Mouse (Mus musculus) thymus, adult 2 months (tissue): ENCODE data around the gene Kcne3. TPM values are rescaled to one million over a fixed set of nuclear protein-coding genes. Genes with fewer than 3 reads are reported as not detected.
A peak's percentile ranks its signal among the peaks of the same experiment; 100 is the strongest.

Source experiments
- DNase-seq: peaks from one replicate; pipeline ENCODE4 v3.0.0; 2021
- H3K27ac ChIP-seq: fragments of 200-500 bp; 2 replicates; pipeline ENCODE4 v1.5.1; 2012; ENCODE audit warnings: low read length, control low read depth; ENCODE audit not compliant: control insufficient read depth, insufficient read depth
- H3K27me3 ChIP-seq: fragments of 200-500 bp; 2 replicates; pipeline ENCODE4 v1.6.1; 2012; ENCODE audit warnings: mild to moderate bottlenecking, low read length, moderate library complexity, mixed read lengths; ENCODE audit not compliant: control insufficient read depth, insufficient read depth
- H3K36me3 ChIP-seq: fragments of 200-500 bp; 2 replicates; pipeline ENCODE4 v1.6.1; 2012; ENCODE audit warnings: mild to moderate bottlenecking, low read length, moderate library complexity; ENCODE audit not compliant: control insufficient read depth, insufficient read depth
- H3K4me1 ChIP-seq: fragments of 200-500 bp; replicated peaks from 2 replicates; pipeline ENCODE4 v1.6.1; 2012; ENCODE audit warnings: low read length; ENCODE audit not compliant: control insufficient read depth, insufficient read depth
- H3K4me3 ChIP-seq: fragments of 200-500 bp; 2 replicates; pipeline ENCODE4 v1.5.1; 2012; ENCODE audit warnings: mild to moderate bottlenecking, low read length, control low read depth, moderate library complexity; ENCODE audit not compliant: control insufficient read depth, insufficient read depth
- CTCF ChIP-seq: fragments of 200-500 bp; IDR thresholded peaks from 2 replicates; pipeline ENCODE4 v1.5.1; 2012; ENCODE audit warnings: mild to moderate bottlenecking, control low read depth, low read length, moderate library complexity, borderline replicate concordance; ENCODE audit not compliant: control insufficient read depth, poor library complexity, insufficient read depth; ENCODE audit errors: extremely low read depth
- POLR2A ChIP-seq: fragments of 200-500 bp; IDR thresholded peaks from 2 replicates; pipeline ENCODE4 v1.6.1; 2012; ENCODE audit warnings: mild to moderate bottlenecking, low read length, control low read depth, moderate library complexity; ENCODE audit not compliant: control insufficient read depth, poor library complexity, insufficient read depth; ENCODE audit errors: extremely low read depth
- WGBS: fragments of 180-500 bp; shearing (Covaris S2); methylation state at CpG from one replicate; pipeline ENCODE4 v1.1.7; 2018; 5-methylcytosine and 5-hydroxymethylcytosine counted together
- polyA plus RNA-seq: library from polyadenylated mRNA; depleted of rRNA; stranded (reverse); fragments of >200 nt; gene quantifications from 2 replicates; pipeline ENCODE4 v1.2.3, GENCODE M21; 2012

The Kcne3 gene
- polyA plus RNA-seq, 1 experiment: 0.97 TPM

DNA sequence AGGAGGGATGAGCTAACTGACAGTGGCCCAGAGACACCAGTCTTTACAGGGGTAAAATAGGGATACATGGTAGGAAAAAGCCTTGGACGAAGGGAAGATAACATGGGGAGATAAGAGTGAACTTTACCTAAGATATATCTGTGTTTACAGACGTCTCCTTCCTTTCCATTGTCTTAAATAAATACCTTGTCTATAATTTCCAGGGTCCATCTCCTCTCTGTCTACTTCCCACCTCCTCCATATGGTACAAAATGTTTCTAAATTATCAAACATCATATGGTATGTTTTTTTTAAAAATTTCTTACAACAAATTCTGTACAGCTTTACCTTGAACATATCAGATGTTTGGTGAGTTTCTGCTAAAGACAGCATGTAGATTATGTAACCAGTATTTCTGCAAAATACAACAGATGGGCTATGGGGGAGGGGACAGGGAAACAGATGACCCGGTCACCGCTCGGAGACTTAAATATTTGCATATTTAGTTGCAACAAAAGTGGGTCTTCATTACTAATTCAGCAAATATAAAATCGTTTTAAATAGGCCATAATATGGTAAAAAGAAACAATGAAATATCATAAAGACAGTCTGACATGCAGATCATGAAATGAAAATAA, 38.9 kb downstream of the Kcne3 start:
- DNase-seq: no peak
- no peak for TF ChIP-seq POLR2A
- TF ChIP-seq CTCF: no peak
- 87% methylated on average over 6 of the region's 6 CpGs for WGBS
- Histone ChIP-seq H3K4me3 (no peak overlapping the region), H3K36me3 (no peaks in the 10 kb centered on the region), H3K4me1 (no peaks in the 10 kb centered on the region), H3K27ac (no peak overlapping the region), H3K27me3 (no peaks in the 10 kb centered on the region)

DNA sequence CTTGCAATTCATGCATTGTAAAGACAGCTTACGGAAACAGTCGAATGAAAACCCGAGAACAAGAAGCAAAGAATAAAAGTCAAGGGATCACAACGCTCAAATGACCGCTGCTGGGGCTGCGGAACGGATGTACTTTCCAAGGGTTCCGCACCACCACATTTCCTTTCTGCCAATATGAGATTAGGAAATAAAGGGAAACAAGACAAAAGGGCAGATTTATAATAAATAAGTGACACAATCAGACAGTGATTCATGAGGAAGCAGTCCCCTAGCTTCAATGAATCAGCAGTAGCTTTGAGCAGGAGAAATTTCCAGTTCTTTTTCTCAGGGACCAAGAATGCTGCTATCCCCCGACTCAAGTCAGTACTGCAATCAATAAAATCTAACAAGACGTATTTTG, 39.7 kb downstream of the Kcne3 start:
- no peak for DNase-seq
- no peak for TF ChIP-seq POLR2A
- TF ChIP-seq CTCF: no peak
- H3K4me1 ChIP-seq: no peaks in the 10 kb centered on the region
- 49% methylated on average over 10 of the region's 10 CpGs for WGBS
- H3K36me3 ChIP-seq: no peaks in the 10 kb centered on the region
- no peaks in the 10 kb centered on the region for H3K27me3 ChIP-seq
- H3K4me3 ChIP-seq: no peak overlapping the region
- no peak overlapping the region for H3K27ac ChIP-seq

- H3K36me3 ChIP-seq: no peaks in the 10 kb centered on the region
- 72% methylated on average over 9 of the region's 9 CpGs for WGBS
- no peak for DNase-seq
- H3K4me1 ChIP-seq: no peaks in the 10 kb centered on the region
- H3K4me3 ChIP-seq: no peak overlapping the region
- no peak overlapping the region for H3K27ac ChIP-seq
- TF ChIP-seq CTCF: no peak
- TF ChIP-seq POLR2A: no peak
- no peaks in the 10 kb centered on the region for H3K27me3 ChIP-seq
Observed at GRCm38 (mm10) chr7:100216601-100217565, 40.6 kb downstream of the Kcne3 start.

DNA sequence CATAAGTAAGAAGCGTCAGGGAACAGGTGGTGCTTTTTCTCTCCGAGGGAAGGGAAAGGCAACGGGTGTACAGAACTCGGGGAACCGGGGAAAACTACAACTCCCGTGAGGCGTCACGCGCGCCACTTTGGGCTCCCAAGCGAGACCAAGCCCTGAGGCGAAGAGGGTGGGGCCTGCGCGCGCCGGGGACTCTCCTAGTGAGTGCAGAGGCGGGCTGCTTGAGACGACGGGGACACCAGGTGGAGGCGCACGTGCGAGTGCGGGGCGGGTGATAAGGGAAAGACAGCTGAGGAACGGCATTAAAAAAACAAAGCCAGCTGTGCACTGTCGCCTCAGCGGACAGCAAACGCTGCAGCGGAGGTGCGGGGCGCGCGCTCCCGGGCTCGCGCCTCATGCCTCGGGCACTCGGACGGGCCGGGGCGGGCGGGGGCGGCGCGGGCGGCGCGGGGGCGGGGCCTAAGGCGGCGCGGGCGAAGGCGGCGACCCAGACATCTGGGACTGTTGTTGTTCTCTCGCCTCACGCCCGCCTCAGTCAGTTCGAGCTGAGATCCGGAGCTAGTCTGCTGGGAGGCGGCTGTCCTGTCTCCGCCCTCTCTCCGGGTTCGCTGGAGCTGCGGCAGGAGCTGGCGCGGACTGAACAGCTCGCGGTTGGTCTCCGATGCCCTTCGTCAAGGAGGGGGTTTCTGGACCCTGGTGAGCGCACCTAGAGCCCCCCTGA, 51.0 kb downstream of the Kcne3 start, which contains the start of gene Pgm2l1:
Gene Pgm2l1 (plus strand): TSS at position 237 of the 718 bp plus-strand sequence.
- DNase-seq: peak; percentile 99
- H3K4me1 ChIP-seq: no peaks in the 10 kb centered on the region
- TF ChIP-seq POLR2A (peak; percentile 87), CTCF (0 out of 2 replicates have a peak, but pooled peaks have one; percentile 16)
- no peaks in the 10 kb centered on the region for H3K36me3 ChIP-seq
- no peaks in the 10 kb centered on the region for H3K27me3 ChIP-seq
- H3K4me3 ChIP-seq: peak within 1 kb of the TSS; percentile 94
- H3K27ac ChIP-seq: peak within 1 kb of the TSS; percentile 79
- WGBS: under 1% methylated on average over 72 of the region's 72 CpGs

- Histone ChIP-seq H3K27ac (peak overlapping the region; percentile 79), H3K27me3 (no peaks in the 10 kb centered on the region), H3K36me3 (no peaks in the 10 kb centered on the region), H3K4me1 (no peaks in the 10 kb centered on the region), H3K4me3 (peak overlapping the region; percentile 94)
- peak; percentile 48 for DNase-seq
- under 1% methylated on average over 23 of the region's 23 CpGs for WGBS
- TF ChIP-seq CTCF (no peak), POLR2A (no peak)
Observed at GRCm38 (mm10) chr7:100227896-100228525, 51.7 kb downstream of the Kcne3 start.
